Mouse (Mus musculus): ENCODE results near the gene Wipf1.
"Not testable (repeated sequence)": the region's sequence is repeated elsewhere in the genome, so short reads cannot be mapped to it uniquely, and the experiment has no call there.

The Wipf1 gene

GRCm38 (mm10) chr2:73509248-73510024 lies 20.1 kb downstream of the Wipf1 start:
- no peak for DNase-seq (ENCODE audit: low spot score in 2 of 2)

GRCm38 (mm10) chr2:73507886-73508285 lies 21.6 kb downstream of the Wipf1 start:
- no peak for DNase-seq (ENCODE audit: low spot score in 2 of 2)

- not testable (repeated sequence) for DNase-seq (ENCODE audit: low spot score in 2 of 2)
Observed at GRCm38 (mm10) chr2:73506337-73506736, 23.2 kb downstream of the Wipf1 start.

GRCm38 (mm10) chr2:73502863-73503429 lies 26.6 kb downstream of the Wipf1 start:
- no peak for DNase-seq (ENCODE audit: low spot score in 2 of 2)

- no peak for DNase-seq (ENCODE audit: low spot score in 2 of 2)
Observed at GRCm38 (mm10) chr2:73500864-73501263, 28.7 kb downstream of the Wipf1 start.

DNA sequence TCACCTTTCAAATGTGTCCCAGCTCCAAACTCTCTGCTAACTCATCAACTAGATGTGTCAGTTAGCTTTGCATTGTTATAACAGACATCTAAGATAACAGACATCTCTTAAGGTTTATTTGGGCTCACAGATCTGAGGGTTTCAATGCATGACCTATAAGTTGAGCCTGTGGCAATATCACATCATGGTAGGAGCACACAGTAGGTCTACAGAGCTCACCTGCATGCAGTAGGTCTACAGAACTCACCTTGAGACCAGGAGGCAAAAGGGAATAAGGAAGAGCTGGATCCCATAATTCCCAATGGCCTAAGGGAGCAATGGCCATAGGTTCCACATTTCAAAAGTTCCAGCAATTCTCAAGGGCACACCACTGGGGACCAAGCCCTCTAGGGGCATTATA lies 31.2 kb downstream of the Wipf1 start:
- DNase-seq (ENCODE audit: low spot score in 2 of 2), result no peak

DNA sequence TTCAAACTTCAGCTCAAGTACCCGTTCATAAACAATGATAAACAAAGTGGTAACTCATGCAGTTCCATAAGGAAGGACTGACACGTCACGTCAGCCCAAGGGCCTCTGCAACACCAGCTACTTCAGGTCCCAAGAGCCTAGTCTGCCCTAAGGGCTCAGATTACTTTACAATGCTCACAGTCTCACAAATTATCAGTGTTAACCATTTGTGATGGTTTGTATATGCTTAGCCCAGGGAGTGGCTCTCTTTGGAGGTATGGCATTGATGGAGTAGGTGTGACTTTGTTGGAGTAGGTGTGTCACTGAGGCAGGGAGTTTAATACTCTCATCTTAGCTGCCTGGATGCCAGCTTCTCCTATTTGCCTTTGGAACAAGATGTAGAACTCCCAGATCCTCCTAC lies 32.0 kb downstream of the Wipf1 start:
- no peak for DNase-seq (ENCODE audit: low spot score in 2 of 2)

- DNase-seq (ENCODE audit: low spot score in 2 of 2), result no peak
Observed at GRCm38 (mm10) chr2:73496944-73497343, 32.6 kb downstream of the Wipf1 start.

GRCm38 (mm10) chr2:73496329-73496685 lies 33.2 kb downstream of the Wipf1 start:
- no peak for DNase-seq (ENCODE audit: low spot score in 2 of 2)

- DNase-seq (ENCODE audit: low spot score in 2 of 2), result peak in 1 of 2 experiments; percentile 28
Observed at GRCm38 (mm10) chr2:73495617-73496328, 33.8 kb downstream of the Wipf1 start.

DNA sequence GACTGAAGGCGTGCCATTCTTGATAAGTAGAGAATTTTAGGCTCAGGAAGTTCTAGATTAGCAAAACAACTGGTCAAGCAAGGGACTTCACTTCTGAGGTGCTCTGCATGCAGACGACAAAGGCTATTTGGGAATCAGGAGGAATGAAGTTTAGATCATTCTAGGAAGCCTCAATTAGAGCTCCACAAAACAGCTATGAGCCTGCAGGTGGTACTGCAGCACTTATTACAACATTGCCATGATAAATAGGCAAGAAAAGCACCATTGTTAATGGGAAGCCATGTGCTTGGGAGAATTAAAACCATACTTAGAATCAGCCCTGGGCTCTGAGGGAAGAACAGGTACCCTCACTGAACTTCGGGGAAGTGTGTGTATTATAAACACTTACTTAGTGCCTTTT lies 36.0 kb downstream of the Wipf1 start:
- DNase-seq (ENCODE audit: low spot score in 2 of 2), result no peak

DNA sequence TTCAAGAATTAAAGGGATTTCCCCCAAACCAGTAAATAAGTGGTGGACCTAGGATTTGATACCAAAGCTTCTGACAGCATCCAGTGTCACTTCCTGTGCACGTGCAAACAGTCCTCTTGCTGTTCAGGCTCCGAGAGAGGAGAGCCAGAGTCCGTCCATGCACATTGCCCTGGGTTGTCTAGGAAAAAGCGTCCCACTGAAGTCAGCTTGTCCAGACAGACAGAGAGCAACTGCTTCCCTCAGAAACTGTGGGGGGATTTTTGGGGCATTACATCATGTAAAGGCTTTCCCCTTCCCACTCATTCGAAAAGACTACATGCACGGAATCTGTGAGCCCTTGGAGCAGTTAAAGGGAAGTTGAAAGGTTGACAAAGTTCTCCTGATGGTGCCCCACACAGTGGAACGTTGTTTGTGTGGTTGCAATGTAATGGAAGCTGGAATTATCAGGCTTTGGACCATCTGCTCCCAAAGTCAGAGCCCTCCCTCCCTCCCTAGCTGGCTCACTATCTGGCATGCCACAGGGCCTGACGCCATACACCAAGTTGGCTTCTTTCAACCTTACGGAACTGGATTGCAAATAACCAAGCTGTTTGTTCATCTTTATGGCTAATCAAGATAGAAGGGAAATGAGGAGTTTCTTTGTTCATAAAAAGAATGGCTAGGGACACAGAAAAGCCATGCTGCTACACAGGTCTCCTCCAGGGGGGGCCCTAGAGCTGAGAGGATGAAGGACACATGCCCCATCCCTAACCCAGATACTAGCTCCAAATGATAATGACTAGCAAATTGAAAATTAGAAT lies 37.9 kb downstream of the Wipf1 start:
- DNase-seq (ENCODE audit: low spot score in 2 of 2), result peak; percentile 73 to 91

GRCm38 (mm10) chr2:73490466-73490865 lies 39.1 kb downstream of the Wipf1 start:
- DNase-seq (ENCODE audit: low spot score in 2 of 2), result no peak

DNA sequence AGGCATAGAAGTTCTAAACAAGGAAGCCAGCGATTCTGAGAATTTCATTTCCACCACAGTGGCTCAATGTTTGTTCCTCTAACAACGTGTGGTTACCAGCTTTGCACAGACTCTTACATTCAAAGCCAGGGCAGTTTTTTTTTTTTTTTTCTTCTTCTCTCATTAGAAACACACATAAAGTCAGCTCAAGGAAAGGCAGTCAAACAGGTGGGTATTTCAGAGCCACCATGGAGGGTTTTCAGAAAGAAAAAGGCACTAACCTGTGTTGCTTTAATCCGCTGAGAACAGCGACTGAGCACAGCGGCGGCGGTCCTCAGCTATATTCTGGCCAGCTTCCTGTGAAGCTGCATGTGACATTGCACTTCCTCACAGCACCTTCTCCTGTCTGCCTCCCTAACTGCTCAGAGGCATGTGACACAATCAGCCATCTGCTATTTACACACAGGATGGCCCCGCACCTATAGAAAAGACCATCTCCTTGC lies 43.4 kb downstream of the Wipf1 start:
- peak; percentile 58 to 78 for DNase-seq (ENCODE audit: low spot score in 2 of 2)

- DNase-seq (ENCODE audit: low spot score in 2 of 2), result peak; percentile 55 to 77
Observed at GRCm38 (mm10) chr2:73485236-73486119, 44.1 kb downstream of the Wipf1 start.

GRCm38 (mm10) chr2:73484561-73485235 lies 44.8 kb downstream of the Wipf1 start:
- no peak for DNase-seq (ENCODE audit: low spot score in 2 of 2)

- no peak for DNase-seq (ENCODE audit: low spot score in 2 of 2)
Observed at GRCm38 (mm10) chr2:73478805-73479204, 50.7 kb downstream of the Wipf1 start.

- no peak for DNase-seq (ENCODE audit: low spot score in 2 of 2)
Observed at GRCm38 (mm10) chr2:73477501-73477900, 52.0 kb downstream of the Wipf1 start.

DNA sequence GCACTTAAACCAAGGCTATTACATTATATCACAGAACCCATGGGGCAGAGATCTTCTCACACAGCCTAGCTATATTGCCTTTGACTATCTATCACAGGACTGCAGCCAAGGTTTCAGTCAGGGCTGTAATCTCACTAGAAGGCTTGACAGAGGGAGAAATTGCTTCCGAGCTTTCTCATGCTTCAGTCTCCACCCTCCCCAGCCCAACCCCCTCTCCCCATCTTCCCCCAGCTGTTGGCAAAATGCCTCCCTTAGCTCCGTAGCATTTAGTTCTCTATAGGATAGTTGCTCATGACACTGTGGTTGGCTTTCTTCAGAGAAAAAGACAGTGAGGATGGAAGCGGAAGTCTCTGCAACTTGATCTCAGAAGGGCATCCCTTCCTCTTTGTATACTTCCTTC lies 54.0 kb downstream of the Wipf1 start:
- DNase-seq (ENCODE audit: low spot score in 2 of 2), result no peak

- DNase-seq (ENCODE audit: low spot score in 2 of 2), result peak; percentile 52 to 82
Observed at GRCm38 (mm10) chr2:73472130-73472529, 57.4 kb downstream of the Wipf1 start.
